Mouse (Mus musculus) limb, embryonic 13.5 days (tissue): ENCODE measurements around the gene Il22. TPM values are rescaled to one million over a fixed set of nuclear protein-coding genes. Genes with fewer than 3 reads are reported as not detected.
"Not testable (repeated sequence)": the region's sequence is repeated elsewhere in the genome, so short reads cannot be mapped to it uniquely, and the experiment has no call there.

Experiments
- ATAC-seq: fragments of 200-750 bp; cut with Nextera tagmentation; 2 replicates; pipeline ENCODE4 v1.8.0; 2017; ENCODE audit warnings: low read depth, moderate number of reproducible peaks, moderate TSS enrichment; ENCODE audit not compliant: low FRiP score
- H3K27ac ChIP-seq: fragments of 300-500 bp; sonication (generic); 2 replicates; pipeline ENCODE4 v1.5.1; 2015; ENCODE audit warnings: inconsistent platforms, mild to moderate bottlenecking, moderate library complexity
- H3K27me3 ChIP-seq: fragments of 300-500 bp; sonication (generic); 2 replicates; pipeline ENCODE4 v1.6.1; 2015; ENCODE audit warnings: mild to moderate bottlenecking, inconsistent platforms
- H3K36me3 ChIP-seq: fragments of 300-500 bp; sonication (generic); 2 replicates; pipeline ENCODE4 v1.6.1; 2015; ENCODE audit warnings: inconsistent platforms, mild to moderate bottlenecking, moderate library complexity
- H3K4me1 ChIP-seq: fragments of 300-500 bp; sonication (generic); 2 replicates; pipeline ENCODE4 v1.6.1; 2015; ENCODE audit warnings: inconsistent platforms
- H3K4me2 ChIP-seq: fragments of 300-500 bp; sonication (generic); replicated peaks from 2 replicates; pipeline ENCODE4 v1.6.1; 2015; ENCODE audit warnings: inconsistent platforms, mild to moderate bottlenecking, moderate library complexity
- H3K4me3 ChIP-seq: fragments of 300-500 bp; sonication (generic); 2 replicates; pipeline ENCODE4 v1.5.1; 2015; ENCODE audit warnings: moderate library complexity, mild to moderate bottlenecking, inconsistent platforms
- H3K9ac ChIP-seq: fragments of 300-500 bp; sonication (generic); 2 replicates; pipeline ENCODE4 v1.6.1; 2015; ENCODE audit warnings: mild to moderate bottlenecking, inconsistent platforms
- H3K9me3 ChIP-seq: fragments of 300-500 bp; sonication (generic); 2 replicates; pipeline ENCODE4 v1.6.1; 2016; ENCODE audit warnings: inconsistent platforms
- WGBS: fragments of 180-500 bp; shearing (Covaris S2); methylation state at CpG from one replicate; pipeline ENCODE4 v1.1.7; 2015; 5-methylcytosine and 5-hydroxymethylcytosine counted together
- polyA plus RNA-seq: library from polyadenylated mRNA; unstranded; fragments of >200 nt; fragmentation: Nextera tagmentation; extraction: Ambion mirVana; gene quantifications from 2 replicates; pipeline ENCODE4 v1.2.1, GENCODE M21; 2015

Gene Il22
- polyA plus RNA-seq, 1 experiment from 2014 or later, result not detected

GRCm38 (mm10) chr10:118240680-118241079, 35.9 kb downstream of the Il22 start, which contains the start of gene Gm32717:
Gene Gm32717 (minus strand): TSS chr10:118240780.
- not testable (repeated sequence) for H3K4me1 ChIP-seq, ATAC-seq, H3K9me3 ChIP-seq, H3K4me3 ChIP-seq, H3K27me3 ChIP-seq, H3K27ac ChIP-seq, H3K36me3 ChIP-seq, H3K9ac ChIP-seq, H3K4me2 ChIP-seq
- WGBS, result no CpG with 5 or more reads among the region's 13 CpGs

- 79% methylated on average over 11 of the region's 11 CpGs for WGBS
- H3K9me3 ChIP-seq, ATAC-seq, H3K9ac ChIP-seq, H3K27ac ChIP-seq, H3K4me1 ChIP-seq, H3K27me3 ChIP-seq, H3K4me3 ChIP-seq, H3K36me3 ChIP-seq, H3K4me2 ChIP-seq: not testable (repeated sequence)
Observed at GRCm38 (mm10) chr10:118249006-118249595, 44.4 kb downstream of the Il22 start.

GRCm38 (mm10) chr10:118250852-118251295, 46.1 kb downstream of the Il22 start:
- no peak overlapping the region for H3K4me3 ChIP-seq
- WGBS, result 32% methylated on average over 10 of the region's 10 CpGs

GRCm38 (mm10) chr10:118258388-118258787, 53.6 kb downstream of the Il22 start, which contains the start of gene Gm32802:
Gene Gm32802 (plus strand): TSS chr10:118258688.
- H3K27me3 ChIP-seq, H3K36me3 ChIP-seq, ATAC-seq, H3K4me1 ChIP-seq, H3K9me3 ChIP-seq, H3K27ac ChIP-seq, H3K4me2 ChIP-seq, H3K4me3 ChIP-seq, H3K9ac ChIP-seq: not testable (repeated sequence)
- no CpG with 5 or more reads among the region's 13 CpGs for WGBS

More at GRCm38 (mm10) chr10:118250852-118251295, 46.1 kb downstream of the Il22 start:
- no peaks in the 10 kb centered on the region for H3K4me1 ChIP-seq
- H3K36me3 ChIP-seq, result no peaks in the 10 kb centered on the region
- no peaks in the 10 kb centered on the region for H3K27me3 ChIP-seq
- peak overlapping the region; percentile 46 for H3K4me2 ChIP-seq
- no peak overlapping the region for H3K9ac ChIP-seq
- no peak overlapping the region for H3K27ac ChIP-seq
- peak; percentile 54; the same call in 1 of the 2 replicates for ATAC-seq
- H3K9me3 ChIP-seq, result no peaks in the 10 kb centered on the region

Other genes with a start within 250 kb of the Il22 start
- gene Mdm1, start 63.1 kb upstream of the Il22 start, polyA plus RNA-seq, result 37.6 and 38.9 TPM in 2 replicates
- gene Gm32717, start 35.8 kb downstream of the Il22 start, polyA plus RNA-seq, result 0.06 TPM in 1 of 2 replicates, not detected in the other
- 0.06 TPM in 1 of 2 replicates, not detected in the other for gene Gm32802, start 53.7 kb downstream of the Il22 start, polyA plus RNA-seq
- gene Iltifb, start 90.1 kb downstream of the Il22 start, polyA plus RNA-seq, result not detected in 2 replicates
- gene Gm9040, start 122.0 kb downstream of the Il22 start, polyA plus RNA-seq, result not detected in 2 replicates
- gene Gm9044, start 127.5 kb downstream of the Il22 start, polyA plus RNA-seq, result not detected in 2 replicates
- gene Gm9045, start 132.9 kb downstream of the Il22 start, polyA plus RNA-seq, result 0.09 and 0.11 TPM in 2 replicates
- gene Gm9046, start 138.3 kb downstream of the Il22 start, polyA plus RNA-seq, result not detected in 2 replicates
- gene Gm9048, start 143.7 kb downstream of the Il22 start, polyA plus RNA-seq, result not detected in 2 replicates
- 0.09 and 0.11 TPM in 2 replicates for gene Gm9049, start 149.2 kb downstream of the Il22 start, polyA plus RNA-seq
- not detected in 2 replicates for gene Ifng, start 236.1 kb downstream of the Il22 start, polyA plus RNA-seq